Mouse (Mus musculus) naive thymus-derived CD4-positive, alpha-beta T cell, adult 2 months (primary cell): ENCODE results near the gene Tomm22.
A peak's percentile ranks its signal among the peaks of the same experiment; 100 is the strongest.
"Not testable (repeated sequence)": the region's sequence is repeated elsewhere in the genome, so short reads cannot be mapped to it uniquely, and the experiment has no call there.

Experiments
- DNase-seq: peaks from one replicate; pipeline ENCODE4 v3.0.0-alpha.2; 2011; ENCODE audit warnings: low read depth

Tomm22 gene

DNA sequence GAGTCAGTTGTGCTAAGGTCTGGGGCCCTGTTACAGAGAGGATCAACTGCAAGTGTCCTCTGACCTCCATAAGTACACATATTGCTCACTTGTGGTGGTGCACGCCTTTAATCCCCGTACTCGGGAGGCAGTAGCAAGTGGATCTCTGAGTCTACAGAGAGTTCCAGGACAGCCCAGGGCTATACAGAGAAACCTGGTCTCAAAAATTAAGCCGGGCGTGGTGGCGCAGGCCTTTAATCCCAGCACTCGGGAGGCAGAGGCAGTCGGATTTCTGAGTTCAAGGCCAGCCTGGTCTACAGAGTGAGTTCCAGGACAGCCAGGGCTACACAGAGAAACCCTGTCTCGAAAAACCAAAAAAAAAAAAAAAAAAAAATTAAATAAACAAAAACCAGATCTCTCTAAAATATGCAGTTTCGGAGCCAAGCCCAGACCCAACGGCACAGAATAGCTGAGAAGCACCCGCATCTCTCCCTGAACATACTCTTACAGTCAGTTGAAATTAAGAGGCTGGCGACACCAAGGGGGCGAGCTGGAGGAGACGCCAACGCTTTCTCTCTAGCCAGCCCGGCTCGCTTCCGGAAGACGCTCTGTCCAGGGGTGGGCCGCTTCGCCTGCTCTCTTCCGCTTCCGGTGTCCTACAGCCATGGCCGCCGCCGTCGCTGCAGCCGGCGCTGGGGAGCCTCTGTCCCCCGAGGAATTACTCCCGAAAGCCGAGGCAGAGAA is at the start of gene Tomm22:
TSS of gene Tomm22 (plus strand) at position 613 of the 723 bp plus-strand sequence.
- peak; percentile 89 for DNase-seq

DNA sequence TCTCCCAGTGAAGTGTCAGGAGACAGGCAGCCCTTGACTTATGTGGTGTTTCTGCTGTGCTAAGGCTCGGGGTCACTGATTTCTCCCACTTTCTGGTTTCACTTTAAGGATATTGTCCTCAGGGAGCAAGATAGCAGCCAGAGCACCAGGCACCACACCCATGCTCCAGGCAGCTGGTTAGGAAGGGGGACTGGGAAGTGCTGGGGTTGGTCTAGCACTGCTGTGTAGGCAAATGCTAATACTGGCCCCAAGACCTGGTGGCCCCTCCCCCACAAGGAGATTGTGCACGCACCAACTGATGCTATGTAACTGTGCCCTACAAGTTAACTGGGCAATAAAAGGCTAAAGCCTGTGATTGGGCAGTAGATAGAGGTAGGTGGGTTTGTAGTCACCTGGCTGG is 40.2 kb upstream of the Tomm22 start:
- no peak for DNase-seq

GRCm38 (mm10) chr15:79641135-79641817 is 29.4 kb upstream of the Tomm22 start:
- no peak for DNase-seq

DNA sequence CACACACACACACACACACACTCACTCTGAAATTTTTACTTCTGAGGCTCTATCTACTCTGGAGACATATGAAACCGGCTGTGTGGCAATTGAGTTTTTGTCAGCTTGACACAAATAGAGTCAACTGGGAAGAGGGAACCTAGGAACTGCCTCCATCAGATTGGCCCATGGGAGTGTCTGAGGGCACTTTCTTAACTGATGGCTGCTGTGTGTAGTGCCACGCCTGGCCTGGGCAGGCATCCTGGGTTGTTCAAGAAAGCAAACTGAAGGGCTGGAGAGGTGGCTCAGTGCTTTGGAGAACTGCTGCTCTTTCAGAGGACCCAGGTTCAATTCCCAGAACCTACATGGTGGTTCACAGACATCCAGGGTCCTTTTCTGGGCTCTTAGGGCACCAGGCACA is 25.2 kb upstream of the Tomm22 start:
- no peak for DNase-seq

- DNase-seq = no peak
Measured at GRCm38 (mm10) chr15:79648130-79648529, 22.5 kb upstream of the Tomm22 start.

DNA sequence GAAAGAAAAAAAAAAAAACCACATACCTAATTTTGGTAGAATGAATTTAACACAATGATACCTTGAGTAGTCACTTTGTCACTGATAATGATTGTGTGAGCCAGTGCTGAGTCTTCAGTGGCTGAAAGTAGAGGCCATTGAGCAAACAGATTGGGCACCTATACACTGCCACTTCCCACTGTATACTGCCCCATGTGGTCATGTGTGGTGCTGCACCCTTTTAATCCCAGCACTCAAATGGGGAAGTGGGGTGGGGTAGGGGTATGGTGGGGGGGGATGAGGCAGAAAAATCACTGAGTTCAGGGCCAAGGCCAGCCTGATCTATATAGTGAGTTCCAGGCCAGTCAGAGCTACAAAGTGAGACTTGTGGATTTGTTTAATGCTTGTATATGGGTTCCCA is 20.1 kb upstream of the Tomm22 start:
- peak; percentile 75 for DNase-seq

DNA sequence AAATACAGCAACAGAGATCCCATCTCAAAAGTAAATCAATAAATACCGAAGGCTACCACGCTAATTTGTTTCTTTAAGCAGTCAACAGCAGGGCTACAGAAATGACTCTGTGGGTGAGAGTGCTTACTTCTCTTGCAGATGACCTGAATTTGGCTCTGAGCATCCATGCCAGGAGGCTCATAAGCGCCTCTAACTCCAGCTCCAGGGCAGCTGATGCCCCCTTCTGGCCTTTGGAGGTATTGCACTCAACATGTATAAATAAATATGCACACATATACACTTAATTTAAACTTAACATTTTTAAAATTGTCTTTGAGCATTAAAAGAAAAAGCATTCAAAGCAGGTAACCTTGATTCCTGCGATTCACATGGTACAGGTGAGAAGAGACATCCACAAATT is 19.2 kb upstream of the Tomm22 start:
- DNase-seq = peak; percentile 59

GRCm38 (mm10) chr15:79656451-79656850 is 14.2 kb upstream of the Tomm22 start:
- DNase-seq = no peak

GRCm38 (mm10) chr15:79657837-79658530 is 12.7 kb upstream of the Tomm22 start:
- DNase-seq = peak; percentile 92

- peak; percentile 94 for DNase-seq
Measured at GRCm38 (mm10) chr15:79658531-79659375, 11.9 kb upstream of the Tomm22 start, which contains the start of the genes Fam227a and Cby1. Fam227a (minus strand) TSS chr15:79658956. Cby1 (plus strand) TSS chr15:79659199.

- DNase-seq = peak; percentile 75
Measured at GRCm38 (mm10) chr15:79661852-79662251, 8.8 kb upstream of the Tomm22 start.

GRCm38 (mm10) chr15:79664666-79665065 is 6.0 kb upstream of the Tomm22 start:
- DNase-seq = no peak

- DNase-seq = no peak
Measured at GRCm38 (mm10) chr15:79669195-79669594, 1.5 kb upstream of the Tomm22 start.

- DNase-seq = no peak
Measured at GRCm38 (mm10) chr15:79670972-79671299, 275 bp downstream of the Tomm22 start.

DNA sequence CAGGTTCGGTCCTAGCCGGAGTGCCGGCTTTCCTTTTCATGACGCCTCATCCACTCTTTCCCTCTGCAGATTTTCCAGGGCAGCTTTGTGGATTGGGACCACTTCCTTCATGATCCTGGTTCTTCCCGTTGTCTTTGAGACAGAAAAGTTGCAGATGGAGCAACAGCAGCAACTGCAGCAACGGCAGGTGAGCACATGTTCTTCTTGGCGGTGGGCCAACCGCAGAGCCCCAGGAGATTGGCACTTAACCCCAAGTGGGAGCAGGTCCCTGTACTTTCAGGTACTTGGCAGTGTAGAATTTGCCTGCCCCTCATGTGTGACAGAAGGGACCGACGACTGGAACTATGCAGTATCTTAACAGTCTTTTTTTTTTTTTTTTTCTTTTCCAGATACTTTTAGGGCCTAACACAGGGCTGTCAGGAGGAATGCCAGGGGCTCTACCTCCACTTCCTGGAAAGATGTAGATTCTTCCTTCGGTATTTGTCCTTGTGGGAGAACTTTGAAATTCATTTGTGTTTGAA is 1.2 kb downstream of the Tomm22 start:
- DNase-seq = not testable (repeated sequence)

DNA sequence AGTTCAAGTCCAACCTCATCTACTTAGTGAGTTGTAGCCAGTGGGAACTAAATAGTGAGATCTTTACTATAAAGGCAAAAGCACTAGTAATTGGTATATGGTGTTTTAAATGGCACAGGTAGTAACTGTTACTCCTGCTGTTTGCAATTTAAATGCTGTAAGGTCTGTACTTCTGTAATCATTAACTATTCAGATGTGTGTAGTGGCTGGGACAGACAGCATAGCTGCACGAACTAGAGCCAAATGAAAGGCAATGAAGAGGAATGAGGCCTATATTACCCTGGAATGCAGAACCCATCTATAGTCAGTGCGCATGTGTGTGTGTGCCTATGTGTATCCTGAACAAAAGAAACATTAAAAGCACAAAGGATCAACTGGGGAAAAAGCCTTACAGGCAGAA is 7.3 kb downstream of the Tomm22 start:
- DNase-seq = no peak

DNA sequence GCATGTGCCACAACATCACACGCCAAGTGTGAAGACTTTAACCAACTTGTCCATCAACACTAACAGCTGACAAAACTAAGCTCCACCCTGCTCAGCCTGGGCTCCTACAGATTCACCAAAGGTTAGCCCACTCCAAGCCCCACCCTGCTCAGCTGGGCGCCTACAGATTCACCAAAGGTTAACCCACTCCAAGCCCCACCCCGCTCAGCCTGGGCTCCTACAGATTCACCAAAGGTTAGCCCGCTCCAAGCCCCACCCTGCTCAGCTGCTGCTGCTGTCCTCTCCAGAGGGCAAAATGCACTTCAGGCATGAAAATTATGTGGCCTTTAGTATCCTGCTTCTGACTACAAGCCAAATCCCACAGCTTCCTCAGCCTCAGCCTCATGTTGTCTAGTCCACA is 11.3 kb downstream of the Tomm22 start:
- no peak for DNase-seq

DNA sequence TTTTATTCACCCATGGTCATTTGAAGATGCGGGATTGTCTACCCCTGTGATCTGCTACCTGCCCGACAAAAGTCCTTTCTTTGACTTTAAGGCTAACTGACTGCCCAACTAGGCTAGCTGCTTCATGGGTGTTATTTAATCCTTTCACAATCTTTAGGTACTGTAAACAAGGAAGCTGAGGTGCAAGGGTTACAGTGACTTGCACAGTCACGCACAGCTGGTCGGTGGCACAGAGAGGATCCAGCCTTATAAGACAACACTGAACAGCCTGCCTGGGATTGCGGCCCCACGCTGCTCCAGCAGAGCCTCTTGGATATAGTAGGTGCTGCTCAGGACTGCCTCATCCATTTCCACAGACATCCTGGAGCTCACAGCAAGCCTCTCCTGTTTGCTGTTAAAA is 12.5 kb downstream of the Tomm22 start:
- DNase-seq = no peak

GRCm38 (mm10) chr15:79683707-79684465 is 13.2 kb downstream of the Tomm22 start:
- no peak for DNase-seq

DNA sequence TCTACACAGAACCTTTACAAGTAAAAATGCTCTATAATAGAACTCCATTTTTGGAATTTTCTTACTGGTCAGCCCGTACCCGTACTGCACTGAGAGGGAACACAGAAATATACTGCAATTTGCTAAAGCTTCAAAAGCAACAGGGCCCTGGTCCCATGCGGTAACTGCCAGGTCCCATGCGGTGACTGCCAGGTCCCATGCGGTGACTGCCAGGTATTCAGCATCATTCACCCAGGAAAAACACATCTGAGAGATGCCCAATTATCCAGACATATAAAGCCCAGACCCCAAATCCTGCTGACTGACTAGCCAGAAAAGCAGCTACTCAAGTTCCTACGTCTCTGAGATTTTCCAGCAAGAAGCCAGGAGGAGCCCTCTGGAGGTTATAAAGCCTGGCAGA is 14.0 kb downstream of the Tomm22 start:
- no peak for DNase-seq

DNA sequence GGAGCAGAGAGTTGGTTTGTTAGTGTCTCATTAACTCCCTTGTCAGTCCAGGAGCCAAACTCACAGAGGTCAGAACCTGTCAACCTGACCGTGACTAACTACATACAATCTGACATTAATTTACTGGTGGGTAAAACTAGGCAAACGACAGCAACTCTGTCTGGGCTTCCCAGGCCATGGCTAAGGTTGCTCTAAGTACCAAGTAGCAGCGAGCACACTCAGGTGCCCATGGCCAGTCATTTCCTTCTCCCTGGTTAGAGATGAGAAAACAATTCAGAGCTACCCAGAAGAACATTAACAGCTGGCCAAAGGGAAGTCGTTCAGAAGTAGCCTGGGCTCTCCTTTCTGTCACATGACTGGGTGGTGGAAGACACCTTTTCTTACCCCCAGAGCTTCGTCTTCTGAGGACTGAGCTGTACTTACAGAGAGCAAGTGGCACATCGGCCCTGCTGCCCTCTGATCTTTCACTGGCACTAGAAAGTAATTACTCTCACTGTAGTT is 14.5 kb downstream of the Tomm22 start:
- DNase-seq = peak; percentile 31
